Mouse (Mus musculus) G1E (cell line): ENCODE data around the gene Kcnk3.

Experiments
- CTCF ChIP-seq: IDR thresholded peaks from 2 replicates; pipeline ENCODE4 v1.5.1; 2012; ENCODE audit warnings: low read depth, low read length, inconsistent platforms, mixed read lengths
- GATA1 ChIP-seq: IDR thresholded peaks from 2 replicates; pipeline ENCODE4 v1.6.1; 2012; ENCODE audit warnings: borderline replicate concordance, low read length, inconsistent platforms, mixed read lengths

- no peak for TF ChIP-seq GATA1
- no peak for TF ChIP-seq CTCF
Measured at GRCm38 (mm10) chr5:30594953-30595560, 7.1 kb downstream of the Kcnk3 start.
